Mouse (Mus musculus) embryonic fibroblast, embryonic 13.5 days (primary cell): ENCODE measurements around the gene Timm17b.

Experiments used
- CTCF ChIP-seq: IDR thresholded peaks from 2 replicates; pipeline ENCODE4 v1.5.1; 2011; ENCODE audit warnings: mild to moderate bottlenecking, control low read depth, low read length, moderate library complexity, borderline replicate concordance; ENCODE audit not compliant: insufficient read depth
- POLR2A ChIP-seq: IDR thresholded peaks from 2 replicates; pipeline ENCODE4 v1.6.1; 2011; ENCODE audit warnings: low read depth, mild to moderate bottlenecking, control low read depth, low read length, moderate library complexity

DNA sequence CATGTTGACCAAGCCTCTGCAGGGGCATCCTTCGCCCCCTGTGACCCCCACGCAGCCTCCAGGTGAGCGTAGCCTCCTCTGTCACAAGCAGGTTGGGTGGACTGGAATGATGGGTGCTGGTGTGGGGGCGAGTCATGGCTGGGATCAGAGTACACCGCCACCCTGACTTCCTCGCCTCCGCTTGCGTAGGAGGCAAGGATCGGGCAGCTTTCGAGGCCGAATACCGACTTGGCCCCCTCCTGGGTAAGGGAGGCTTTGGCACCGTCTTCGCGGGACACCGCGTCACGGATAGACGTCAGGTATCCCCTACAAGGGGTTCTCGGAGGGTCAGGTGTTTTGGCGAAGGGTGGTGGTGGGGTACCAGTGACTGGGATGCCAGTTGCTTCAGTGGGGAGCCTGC, 20.7 kb upstream of the Timm17b start:
- TF ChIP-seq CTCF (no peak), POLR2A (no peak)
